Mouse (Mus musculus) heart, adult 2 months (tissue): ENCODE results near the gene Slc22a22. TPM values are rescaled to one million over a fixed set of nuclear protein-coding genes. Genes with fewer than 3 reads are reported as not detected.

Source experiments
- DNase-seq, 2 experiments: peaks; one replicate each; pipeline ENCODE4 v3.0.0; 2021
- H3K27ac ChIP-seq: fragments of 200-600 bp; 2 replicates; pipeline ENCODE4 v1.8.1; 2022
- H3K27me3 ChIP-seq: fragments of 200-500 bp; 2 replicates; pipeline ENCODE4 v1.6.1; 2012; ENCODE audit warnings: mild to moderate bottlenecking, low read length, inconsistent platforms, mixed read lengths; ENCODE audit not compliant: control insufficient read depth, insufficient read depth
- H3K36me3 ChIP-seq: fragments of 200-500 bp; 2 replicates; pipeline ENCODE4 v1.6.1; 2012; ENCODE audit warnings: low read length, inconsistent platforms; ENCODE audit not compliant: control insufficient read depth, insufficient read depth
- H3K4me1 ChIP-seq: fragments of 200-500 bp; 2 replicates; pipeline ENCODE4 v1.6.1; 2011; ENCODE audit warnings: low read length; ENCODE audit not compliant: control insufficient read depth, insufficient read depth
- H3K4me3 ChIP-seq: fragments of 200-600 bp; 2 replicates; pipeline ENCODE4 v1.8.1; 2022
- H3K79me2 ChIP-seq: fragments of 200-500 bp; replicated peaks from 2 replicates; pipeline ENCODE4 v1.6.1; 2012; ENCODE audit warnings: mild to moderate bottlenecking, inconsistent platforms, low read length, moderate library complexity, mixed read lengths; ENCODE audit not compliant: control insufficient read depth, insufficient read depth
- H3K9ac ChIP-seq: fragments of 200-500 bp; 2 replicates; pipeline ENCODE4 v1.6.1; 2012; ENCODE audit warnings: low read depth, mild to moderate bottlenecking, control low read depth, inconsistent platforms, low read length, mixed read lengths
- CTCF ChIP-seq: fragments of 200-600 bp; IDR thresholded peaks from 2 replicates; pipeline ENCODE4 v1.8.1; 2022; ENCODE audit warnings: antibody characterized with exemption, mild to moderate bottlenecking, moderate library complexity
- EP300 ChIP-seq: fragments of 200-500 bp; IDR thresholded peaks from 2 replicates; pipeline ENCODE4 v1.6.1; 2011; ENCODE audit warnings: low read depth, low read length, control low read depth; ENCODE audit not compliant: insufficient read depth
- POLR2A ChIP-seq: fragments of 200-500 bp; IDR thresholded peaks from 2 replicates; pipeline ENCODE4 v1.6.1; 2011; ENCODE audit warnings: mild to moderate bottlenecking, low read depth, low read length, control low read depth; ENCODE audit not compliant: insufficient read depth
- WGBS: fragments of 180-500 bp; shearing (Covaris S2); methylation state at CpG from one replicate; pipeline ENCODE4 v1.1.7; 2018; 5-methylcytosine and 5-hydroxymethylcytosine counted together
- intact Hi-C: fragments of 180-260 bp; cut with DNase I; formaldehyde crosslinking; loops from one replicate; pipeline ENCODE4 v1.15.1; 2025
- polyA plus RNA-seq: library from polyadenylated mRNA; depleted of rRNA; stranded (reverse); fragments of >200 nt; gene quantifications from 2 replicates; pipeline ENCODE4 v1.2.3, GENCODE M21; 2012
- total RNA-seq, 2 experiments: library from RNA; stranded (reverse); gene quantifications; 2 replicates each; pipeline ENCODE4 v1.2.3; 2021

Slc22a22 gene
- total and polyA plus RNA-seq, 3 experiments: not detected

DNA sequence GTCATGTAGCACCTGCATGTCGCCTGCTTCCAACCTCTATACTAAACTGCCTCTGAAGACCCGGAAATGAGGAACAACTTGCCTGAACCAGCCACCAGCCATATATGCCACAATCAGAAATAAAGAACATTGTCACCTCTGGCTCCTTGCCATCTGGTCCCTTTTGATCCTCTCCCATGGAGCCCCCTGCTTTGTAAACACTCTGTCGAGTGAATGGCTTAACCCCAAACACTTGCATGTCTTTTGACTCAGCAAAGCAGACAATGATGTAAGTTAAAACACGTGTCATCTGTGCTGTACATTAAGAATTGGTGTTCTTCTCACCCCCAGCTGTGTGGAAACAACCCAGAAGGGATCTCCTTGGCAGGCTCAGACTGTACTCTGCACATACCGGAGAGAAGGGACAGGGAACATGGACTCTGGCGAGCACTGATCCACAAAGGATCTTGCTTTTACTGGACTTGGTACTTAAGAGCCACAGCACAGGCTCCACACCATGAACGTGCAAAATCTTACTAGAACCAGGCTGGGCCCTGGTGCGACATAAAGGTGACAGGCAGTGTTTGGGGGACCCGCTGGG is 26.8 kb upstream of the Slc22a22 start:
- Histone ChIP-seq H3K27me3 (no peaks in the 10 kb centered on the region), H3K27ac (no peak overlapping the region), H3K79me2 (no peaks in the 10 kb centered on the region), H3K9ac (no peak overlapping the region), H3K4me3 (no peak overlapping the region), H3K36me3 (no peaks in the 10 kb centered on the region), H3K4me1 (no peaks in the 10 kb centered on the region)
- no peak for DNase-seq
- intact Hi-C loops: no loop called here
- WGBS: 69% methylated on average over 9 of the region's 9 CpGs
- TF ChIP-seq POLR2A (no peak), CTCF (no peak), EP300 (no peak)

DNA sequence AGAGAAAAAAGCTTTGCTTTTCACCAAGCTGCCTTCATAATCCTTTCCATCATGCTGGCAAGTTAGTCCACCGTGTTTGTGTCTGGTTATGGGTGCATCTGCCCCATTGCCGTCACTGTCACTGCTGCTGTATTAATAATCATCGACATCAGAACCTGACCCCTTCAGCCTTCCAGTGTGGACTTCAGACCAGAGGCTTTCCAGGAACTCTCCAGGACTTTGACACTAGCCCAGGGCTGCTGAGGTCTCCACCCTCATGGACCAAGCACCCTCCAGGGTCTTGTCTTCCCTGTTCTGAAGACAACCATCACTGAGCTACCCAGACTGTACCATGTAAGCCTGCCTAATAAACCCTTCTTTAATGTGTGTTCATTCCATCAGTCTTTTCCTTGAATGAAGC is 26.2 kb upstream of the Slc22a22 start:
- TF ChIP-seq CTCF (no peak), EP300 (no peak), POLR2A (no peak)
- H3K9ac ChIP-seq: no peak overlapping the region
- intact Hi-C loops: no loop called here
- WGBS: 82% methylated on average over 3 of the region's 3 CpGs
- no peak overlapping the region for H3K4me3 ChIP-seq
- H3K4me1 ChIP-seq: no peaks in the 10 kb centered on the region
- H3K36me3 ChIP-seq: no peaks in the 10 kb centered on the region
- H3K27me3 ChIP-seq: no peaks in the 10 kb centered on the region
- no peak for DNase-seq
- no peak overlapping the region for H3K27ac ChIP-seq
- H3K79me2 ChIP-seq: no peaks in the 10 kb centered on the region

DNA sequence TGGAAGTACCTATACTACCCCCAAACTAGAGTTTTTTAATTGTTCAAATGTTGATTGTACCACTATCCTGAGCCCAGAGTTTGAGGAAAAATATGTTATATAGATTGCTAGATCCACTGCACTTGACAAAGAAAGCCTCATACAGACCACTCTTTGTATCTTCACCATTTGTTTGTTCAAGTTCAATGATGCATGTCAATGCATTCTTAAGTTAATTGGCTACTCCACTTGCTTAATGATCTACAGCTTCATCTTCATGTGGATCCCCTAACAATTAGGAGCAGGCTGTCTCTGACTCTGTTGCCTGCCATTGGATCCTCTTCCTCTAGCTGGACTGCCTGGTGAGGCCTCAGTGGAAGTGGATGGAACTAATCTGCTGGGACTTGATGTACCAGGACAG is 24.1 kb upstream of the Slc22a22 start:
- Histone ChIP-seq H3K9ac (no peak overlapping the region), H3K4me1 (no peaks in the 10 kb centered on the region), H3K27me3 (no peaks in the 10 kb centered on the region), H3K4me3 (no peak overlapping the region), H3K36me3 (no peaks in the 10 kb centered on the region), H3K27ac (no peak overlapping the region), H3K79me2 (no peaks in the 10 kb centered on the region)
- intact Hi-C loops: no loop called here
- TF ChIP-seq CTCF: no peak
- no peak for DNase-seq

DNA sequence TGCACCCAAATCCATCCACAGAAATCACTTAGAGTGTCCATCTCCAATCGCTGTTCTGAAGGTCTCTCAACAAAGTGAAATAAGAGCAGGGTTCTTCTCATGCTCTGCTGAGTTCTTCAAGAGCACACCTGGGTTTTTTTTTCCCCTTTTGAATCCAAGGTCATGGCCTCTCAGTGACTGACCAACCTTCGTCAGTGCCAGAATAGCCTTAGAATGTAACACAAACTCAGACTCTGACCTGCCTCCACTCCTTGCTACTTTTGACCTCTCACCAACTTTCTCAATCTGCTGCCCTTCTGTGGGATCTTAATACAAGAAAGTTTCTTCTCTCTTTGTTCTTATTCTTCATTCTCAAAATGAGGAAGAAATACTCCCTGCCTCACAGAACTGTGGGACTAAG is 18.7 kb upstream of the Slc22a22 start:
- H3K27ac ChIP-seq: no peak overlapping the region
- DNase-seq: no peak
- TF ChIP-seq POLR2A (no peak), CTCF (no peak), EP300 (no peak)
- H3K27me3 ChIP-seq: no peaks in the 10 kb centered on the region
- no peaks in the 10 kb centered on the region for H3K79me2 ChIP-seq
- no peak overlapping the region for H3K4me3 ChIP-seq
- H3K9ac ChIP-seq: no peak overlapping the region
- intact Hi-C loops: no loop called here
- WGBS: 84% methylated on average over 2 of the region's 2 CpGs
- H3K36me3 ChIP-seq: no peaks in the 10 kb centered on the region
- no peaks in the 10 kb centered on the region for H3K4me1 ChIP-seq

DNA sequence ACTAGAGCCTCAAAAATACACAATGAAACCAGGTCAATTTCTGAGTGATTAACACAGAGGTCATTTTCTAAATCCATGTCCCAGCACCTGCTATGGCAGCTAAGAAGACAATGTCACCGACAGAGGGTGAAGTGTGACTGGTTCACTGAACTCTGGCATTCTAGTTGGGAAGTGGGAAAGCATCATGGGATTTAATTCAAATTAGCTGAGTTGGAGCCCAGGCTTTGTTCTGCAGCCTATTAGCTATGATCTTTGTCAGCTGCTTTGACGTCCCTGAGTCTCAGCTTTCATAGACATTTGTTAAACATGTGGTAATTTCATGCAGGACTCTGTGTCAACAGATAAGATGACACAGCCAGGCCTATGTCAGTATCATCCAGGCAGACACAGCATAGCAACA is 5.1 kb upstream of the Slc22a22 start:
- H3K27me3 ChIP-seq: no peaks in the 10 kb centered on the region
- TF ChIP-seq EP300 (no peak), POLR2A (no peak), CTCF (no peak)
- intact Hi-C loops: no loop called here
- H3K9ac ChIP-seq: no peak overlapping the region
- H3K36me3 ChIP-seq: no peaks in the 10 kb centered on the region
- no peak overlapping the region for H3K4me3 ChIP-seq
- H3K4me1 ChIP-seq: no peaks in the 10 kb centered on the region
- H3K27ac ChIP-seq: no peak overlapping the region
- 62% methylated on average over 2 of the region's 2 CpGs for WGBS
- DNase-seq: no peak
- no peaks in the 10 kb centered on the region for H3K79me2 ChIP-seq

DNA sequence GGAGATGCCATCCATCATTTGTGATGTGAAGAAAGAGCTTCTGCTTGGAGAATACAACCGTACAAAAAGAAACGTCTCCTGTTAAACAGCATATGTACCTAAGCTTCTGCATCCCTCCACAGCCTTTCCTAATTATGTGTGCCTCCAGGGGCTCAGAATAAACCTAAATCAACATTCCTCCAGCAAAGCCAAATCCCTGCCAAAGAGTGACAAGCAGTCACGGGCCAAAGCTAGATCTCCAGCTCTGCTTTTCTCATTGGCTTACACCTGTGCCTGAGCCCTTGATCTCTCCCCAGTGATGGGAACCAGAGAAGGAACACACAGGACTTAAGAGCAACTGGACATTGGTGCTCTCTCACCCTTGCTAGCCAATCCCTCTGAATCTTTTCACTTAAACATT is 5.8 kb downstream of the Slc22a22 start:
- no peak for DNase-seq
- 65% methylated on average over 3 of the region's 3 CpGs for WGBS
- Histone ChIP-seq H3K27ac (no peak overlapping the region), H3K4me1 (no peaks in the 10 kb centered on the region), H3K79me2 (no peaks in the 10 kb centered on the region), H3K9ac (no peak overlapping the region), H3K4me3 (no peak overlapping the region), H3K27me3 (no peaks in the 10 kb centered on the region), H3K36me3 (no peaks in the 10 kb centered on the region)
- intact Hi-C loops: no loop called here
- TF ChIP-seq POLR2A (no peak), EP300 (no peak), CTCF (no peak)
